ENCODE assay signal across 23 mouse cellular contexts in the genomic region with DNA sequence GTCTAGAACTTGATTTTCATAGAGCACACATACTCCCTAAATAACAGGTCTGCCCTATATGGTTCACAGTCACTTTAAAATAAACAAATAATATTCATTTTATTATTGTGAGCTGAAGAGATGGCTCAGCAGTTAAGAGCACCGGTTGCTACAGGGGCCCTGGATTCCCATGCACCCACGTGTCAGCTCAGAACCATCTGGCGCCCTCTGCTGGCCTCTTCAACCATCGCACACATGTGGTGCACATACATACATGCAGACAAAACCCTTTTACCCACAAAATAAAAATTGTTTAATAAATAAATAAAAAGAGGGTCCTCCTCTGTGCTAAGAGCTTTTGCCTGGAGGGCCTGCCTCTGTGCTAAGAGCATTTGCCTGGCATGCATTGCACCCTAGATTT.
DNase-seq lines count a peak whose midpoint lies in the region; TF ChIP-seq lines count a peak whose summit lies in the region.
"Had no signal": no experiment of that assay in that cellular context is flagged by ENCODE, and none has a peak within 500 bp of the region (broad histone marks: within the 10 kb centered on the region; RNA-seq: fewer than 3 reads in every experiment).

No protein-coding gene starts in this region.

- TF ChIP-seq POLR2A in cerebellum, adult 2 months (IDR thresholded peaks at IDR 0.05; ENCODE audit: borderline replicate concordance, insufficient read depth, low read length): no peak
- no peak for TF ChIP-seq POLR2A in testis, adult 2 months (IDR thresholded peaks at IDR 0.05; ENCODE audit: control insufficient read depth, low read depth, low read length)

- TF ChIP-seq CTCF in cerebellum, adult 2 months (IDR thresholded peaks at IDR 0.05; ENCODE audit: borderline replicate concordance, insufficient read depth, low read depth, low read length): 0 out of 2 replicates have a peak, but pooled peaks have one; percentile 8
- TF ChIP-seq CTCF in layer of hippocampus, adult 2 months (conservative IDR thresholded peaks at IDR 0.05): peak; percentile 61
- peak; percentile 57; the same call in 1 of the 2 replicates for TF ChIP-seq CTCF in testis, adult 2 months (IDR thresholded peaks at IDR 0.05; ENCODE audit: control insufficient read depth, insufficient read depth, insufficient replicate concordance, low read depth, low read length)

- H3K4me3 ChIP-seq in cerebellum, adult 2 months (replicated peaks; ENCODE audit: insufficient read depth, low read depth, low read length): no peak overlapping the region
- no peak overlapping the region for H3K4me3 ChIP-seq in layer of hippocampus, adult 2 months
- H3K4me3 ChIP-seq in testis, adult 2 months (ENCODE audit: control insufficient read depth, low read depth, low read length): no peak overlapping the region
- H3K4me3 ChIP-seq: embryonic facial prominence, embryonic 10.5 days; forebrain, embryonic 12.5 days; hindbrain, embryonic 13.5 days; intestine, embryonic 15.5 days; limb, embryonic 13.5 days; midbrain, embryonic 10.5 days; neural tube, embryonic 12.5 days had no signal

- H3K36me3 ChIP-seq in testis, adult 2 months (ENCODE audit: control insufficient read depth, insufficient read depth, low read length): no peaks in the 10 kb centered on the region
- H3K36me3 ChIP-seq: intestine, embryonic 15.5 days had no signal

- DNase-seq in cerebellum, adult 2 months: no peak
- no peak for DNase-seq in cerebellum, postnatal 10 days
- DNase-seq in layer of hippocampus, adult 2 months (ENCODE audit: low spot score in 2 of 2): no peak
- no peak for DNase-seq in layer of hippocampus, postnatal 10 days (ENCODE audit: low spot score in 2 of 2)
- DNase-seq in testis, postnatal 10 days (ENCODE audit: low spot score): no peak
- no peak for DNase-seq in adrenal gland, adult 2 months
- DNase-seq in cerebellum, adult 11 months: no peak
- DNase-seq: cerebellum, adult 8-10 months; gastrocnemius, postnatal 10 days; heart, postnatal 14 days; kidney, postnatal 4 days; lung, embryonic 14.5 days; lung, postnatal 4 days; right cerebral cortex, postnatal 4 days; thymus, adult 18-20 months had no signal

- no peak overlapping the region for H3K27ac ChIP-seq in cerebellum, adult 2 months (ENCODE audit: insufficient read depth, low read length)
- no peak overlapping the region for H3K27ac ChIP-seq in layer of hippocampus, adult 2 months
- no peak overlapping the region for H3K27ac ChIP-seq in testis, adult 2 months (ENCODE audit: control insufficient read depth, insufficient read depth, low read depth, low read length)
- H3K27ac ChIP-seq: embryonic facial prominence, embryonic 10.5 days; forebrain, embryonic 12.5 days; hindbrain, embryonic 13.5 days; intestine, embryonic 15.5 days; limb, embryonic 13.5 days; midbrain, embryonic 10.5 days; neural tube, embryonic 12.5 days had no signal

- H3K27me3 ChIP-seq in cerebellum, adult 2 months (ENCODE audit: control insufficient read depth, insufficient read depth, low read length): no peaks in the 10 kb centered on the region
- H3K27me3 ChIP-seq in testis, adult 2 months (ENCODE audit: control insufficient read depth, insufficient read depth, low read length): no peaks in the 10 kb centered on the region
- H3K27me3 ChIP-seq: forebrain, embryonic 12.5 days; hindbrain, embryonic 13.5 days; intestine, embryonic 15.5 days; limb, embryonic 13.5 days; neural tube, embryonic 12.5 days had no signal

- 91% methylated on average over 4 of the region's 4 CpGs for WGBS in cerebellum, adult 2 months

- H3K4me1 ChIP-seq in cerebellum, adult 2 months (ENCODE audit: control insufficient read depth, insufficient read depth, low read length): no peaks in the 10 kb centered on the region
- no peaks in the 10 kb centered on the region for H3K4me1 ChIP-seq in testis, adult 2 months (ENCODE audit: control insufficient read depth, insufficient read depth, low read length)
- H3K4me1 ChIP-seq: forebrain, embryonic 12.5 days; intestine, embryonic 15.5 days; midbrain, embryonic 10.5 days; neural tube, embryonic 12.5 days had no signal

Comparison
In these comparisons a context has a peak if more than half of its experiments do, and no peak if none do; other contexts are left out.
1. CTCF ChIP-seq: peak in every context shown above with its lines; median percentile 61 in layer of hippocampus, adult 2 months; 57 in testis, adult 2 months; 8 in cerebellum, adult 2 months.